In genomic region chr5:150936807-150937206, GRCm38 (mm10) we compare ENCODE assay signal across 25 mouse cellular contexts. TPM values are rescaled to one million over a fixed set of nuclear protein-coding genes. Genes with fewer than 3 reads are reported as not detected.
DNase-seq lines count a peak whose midpoint lies in the region; ATAC-seq and TF ChIP-seq lines count a peak whose summit lies in the region.
"Had no signal": no experiment of that assay in that cellular context is flagged by ENCODE, and none has a peak within 500 bp of the region (broad histone marks: within the 10 kb centered on the region; RNA-seq: fewer than 3 reads in every experiment).

No protein-coding gene starts in this region.

- TF ChIP-seq EP300 in stomach, postnatal 0 days (optimal IDR thresholded peaks at IDR 0.05) = no peak

- no peak for TF ChIP-seq CTCF in stomach, postnatal 0 days (IDR thresholded peaks at IDR 0.05; ENCODE audit: low read depth)

- H3K4me3 ChIP-seq in limb, embryonic 12.5 days (replicated peaks) = no peak overlapping the region
- no peak overlapping the region for H3K4me3 ChIP-seq in limb, embryonic 10.5 days
- no peak overlapping the region for H3K4me3 ChIP-seq in lung, embryonic 16.5 days (ENCODE audit: low read length)
- no peak overlapping the region for H3K4me3 ChIP-seq in stomach, embryonic 14.5 days (ENCODE audit: low read depth, low read length)
- H3K4me3 ChIP-seq in stomach, postnatal 0 days (ENCODE audit: low read depth, low read length) = no peak overlapping the region
- H3K4me3 ChIP-seq in stomach, embryonic 16.5 days (replicated peaks; ENCODE audit: low read length) = no peak overlapping the region
- H3K4me3 ChIP-seq: embryonic facial prominence, embryonic 12.5 days; erythroblast, embryonic 14.5 days; forebrain, embryonic 12.5 days; forebrain, embryonic 15.5 days; heart, adult 2 months; heart, embryonic 10.5 days; heart, embryonic 13.5 days had no signal

- H3K9me3 ChIP-seq in limb, embryonic 12.5 days = no peaks in the 10 kb centered on the region
- no peaks in the 10 kb centered on the region for H3K9me3 ChIP-seq in limb, embryonic 10.5 days (replicated peaks)
- no peaks in the 10 kb centered on the region for H3K9me3 ChIP-seq in lung, embryonic 16.5 days (ENCODE audit: control insufficient read depth, low read length)
- no peaks in the 10 kb centered on the region for H3K9me3 ChIP-seq in stomach, embryonic 14.5 days (ENCODE audit: control insufficient read depth, low read depth, low read length)
- no peaks in the 10 kb centered on the region for H3K9me3 ChIP-seq in stomach, postnatal 0 days (ENCODE audit: control insufficient read depth, low read length)
- no peaks in the 10 kb centered on the region for H3K9me3 ChIP-seq in stomach, embryonic 16.5 days (replicated peaks; ENCODE audit: control insufficient read depth, low read length)
- H3K9me3 ChIP-seq: embryonic facial prominence, embryonic 12.5 days; forebrain, embryonic 12.5 days; forebrain, embryonic 15.5 days; heart, embryonic 10.5 days; heart, embryonic 13.5 days had no signal

- H3K27me3 ChIP-seq in limb, embryonic 12.5 days = no peaks in the 10 kb centered on the region; the same call in 1 of the 2 replicates
- H3K27me3 ChIP-seq in limb, embryonic 10.5 days (ENCODE audit: low read depth, poor library complexity, severe bottlenecking) = no peaks in the 10 kb centered on the region
- no peaks in the 10 kb centered on the region; the same call in 1 of the 2 replicates for H3K27me3 ChIP-seq in lung, embryonic 16.5 days (ENCODE audit: control insufficient read depth, insufficient read depth, low read depth, low read length)
- no peaks in the 10 kb centered on the region for H3K27me3 ChIP-seq in stomach, embryonic 14.5 days (ENCODE audit: control insufficient read depth, insufficient read depth, low read length)
- no peaks in the 10 kb centered on the region for H3K27me3 ChIP-seq in stomach, postnatal 0 days (ENCODE audit: control insufficient read depth, insufficient read depth, low read length)
- no peaks in the 10 kb centered on the region for H3K27me3 ChIP-seq in stomach, embryonic 16.5 days (ENCODE audit: control insufficient read depth, insufficient read depth, low read length)
- H3K27me3 ChIP-seq: embryonic facial prominence, embryonic 12.5 days; forebrain, embryonic 12.5 days; forebrain, embryonic 15.5 days; heart, embryonic 13.5 days; Patski had no signal

- WGBS in limb, embryonic 12.5 days = 71% methylated on average over 4 of the region's 4 CpGs
- 83% methylated on average over 4 of the region's 4 CpGs for WGBS in limb, embryonic 10.5 days
- 23% methylated on average over 4 of the region's 4 CpGs for WGBS in lung, embryonic 16.5 days
- 33% methylated on average over 4 of the region's 4 CpGs for WGBS in stomach, embryonic 14.5 days
- WGBS in stomach, postnatal 0 days = 32% methylated on average over 4 of the region's 4 CpGs
- WGBS in stomach, embryonic 16.5 days = 28% methylated on average over 4 of the region's 4 CpGs

- H3K9ac ChIP-seq in limb, embryonic 12.5 days (replicated peaks) = no peak overlapping the region
- H3K9ac ChIP-seq in lung, embryonic 16.5 days (ENCODE audit: low read length) = no peak overlapping the region
- no peak overlapping the region for H3K9ac ChIP-seq in stomach, embryonic 14.5 days (replicated peaks; ENCODE audit: low read depth, low read length)
- no peak overlapping the region for H3K9ac ChIP-seq in stomach, postnatal 0 days (ENCODE audit: low read length)
- no peak overlapping the region for H3K9ac ChIP-seq in stomach, embryonic 16.5 days (ENCODE audit: low read length)
- H3K9ac ChIP-seq: embryonic facial prominence, embryonic 12.5 days; forebrain, embryonic 12.5 days; forebrain, embryonic 15.5 days; heart, embryonic 13.5 days; hindbrain, embryonic 14.5 days had no signal

- ATAC-seq in limb, embryonic 12.5 days (ENCODE audit: insufficient number of reproducible peaks, insufficient read depth, low FRiP score, low TSS enrichment, low read depth) = no peak
- peak; percentile 91 for ATAC-seq in lung, embryonic 16.5 days (ENCODE audit: low read depth)
- ATAC-seq in stomach, embryonic 14.5 days (ENCODE audit: insufficient number of reproducible peaks, insufficient read depth, low FRiP score, low read depth) = no peak
- no peak for ATAC-seq in stomach, postnatal 0 days (ENCODE audit: low FRiP score, low TSS enrichment)
- ATAC-seq in stomach, embryonic 16.5 days (ENCODE audit: insufficient read depth, low FRiP score) = no peak
- ATAC-seq: forebrain, embryonic 15.5 days; Patski had no signal

- no peak overlapping the region for H3K4me2 ChIP-seq in limb, embryonic 12.5 days
- peak overlapping the region; percentile 31 for H3K4me2 ChIP-seq in lung, embryonic 16.5 days (ENCODE audit: low read depth, low read length)
- H3K4me2 ChIP-seq in stomach, embryonic 14.5 days (replicated peaks; ENCODE audit: low read depth, low read length) = no peak overlapping the region
- no peak overlapping the region for H3K4me2 ChIP-seq in stomach, postnatal 0 days (replicated peaks; ENCODE audit: low read depth)
- H3K4me2 ChIP-seq in stomach, embryonic 16.5 days (ENCODE audit: low read depth, low read length) = peak overlapping the region; percentile 13; the same call in 1 of the 2 replicates
- H3K4me2 ChIP-seq: embryonic facial prominence, embryonic 12.5 days; forebrain, embryonic 12.5 days; forebrain, embryonic 15.5 days; heart, embryonic 13.5 days; hindbrain, embryonic 14.5 days had no signal

- H3K27ac ChIP-seq in limb, embryonic 12.5 days = 0 out of 2 replicates have a peak overlapping the region, but pooled peaks have one; percentile 37
- H3K27ac ChIP-seq in limb, embryonic 10.5 days = no peak overlapping the region
- peak overlapping the region; percentile 61 for H3K27ac ChIP-seq in lung, embryonic 16.5 days (ENCODE audit: low read length)
- peak overlapping the region; percentile 56; the same call in 1 of the 2 replicates for H3K27ac ChIP-seq in stomach, embryonic 14.5 days (ENCODE audit: low read length)
- no peak overlapping the region for H3K27ac ChIP-seq in stomach, postnatal 0 days (replicated peaks)
- peak overlapping the region; percentile 22; the same call in 1 of the 2 replicates for H3K27ac ChIP-seq in stomach, embryonic 16.5 days (ENCODE audit: low read length)
- H3K27ac ChIP-seq: embryonic facial prominence, embryonic 12.5 days; forebrain, embryonic 12.5 days; forebrain, embryonic 15.5 days; heart, adult 2 months; heart, embryonic 10.5 days; heart, embryonic 13.5 days; hindbrain, embryonic 14.5 days had no signal

- H3K36me3 ChIP-seq in limb, embryonic 12.5 days = no peaks in the 10 kb centered on the region
- H3K36me3 ChIP-seq in limb, embryonic 10.5 days = no peaks in the 10 kb centered on the region
- no peaks in the 10 kb centered on the region for H3K36me3 ChIP-seq in lung, embryonic 16.5 days (ENCODE audit: control insufficient read depth, insufficient read depth, low read length)
- no peaks in the 10 kb centered on the region for H3K36me3 ChIP-seq in stomach, embryonic 14.5 days (ENCODE audit: control insufficient read depth, insufficient read depth, low read length)
- no peaks in the 10 kb centered on the region for H3K36me3 ChIP-seq in stomach, postnatal 0 days (ENCODE audit: control insufficient read depth, insufficient read depth, low read length)
- H3K36me3 ChIP-seq in stomach, embryonic 16.5 days (ENCODE audit: control insufficient read depth, insufficient read depth, low read length) = no peaks in the 10 kb centered on the region
- H3K36me3 ChIP-seq: embryonic facial prominence, embryonic 12.5 days; forebrain, embryonic 12.5 days; forebrain, embryonic 15.5 days; G1E; heart, embryonic 10.5 days; heart, embryonic 13.5 days had no signal

- H3K4me1 ChIP-seq in limb, embryonic 12.5 days (replicated peaks) = peaks cover 15% of the 10 kb centered on the region
- H3K4me1 ChIP-seq in limb, embryonic 10.5 days = peaks cover 10% of the 10 kb centered on the region
- peaks cover 8% of the 10 kb centered on the region for H3K4me1 ChIP-seq in lung, embryonic 16.5 days (replicated peaks; ENCODE audit: control insufficient read depth, insufficient read depth, low read length)
- H3K4me1 ChIP-seq in stomach, embryonic 14.5 days (ENCODE audit: control insufficient read depth, insufficient read depth, low read length) = peaks cover 10% of the 10 kb centered on the region
- H3K4me1 ChIP-seq in stomach, postnatal 0 days (replicated peaks; ENCODE audit: control insufficient read depth, insufficient read depth) = no peaks in the 10 kb centered on the region
- no peaks in the 10 kb centered on the region; the same call in 1 of the 2 replicates for H3K4me1 ChIP-seq in stomach, embryonic 16.5 days (ENCODE audit: control insufficient read depth, insufficient read depth, low read length)
- H3K4me1 ChIP-seq: forebrain, embryonic 12.5 days; forebrain, embryonic 15.5 days; heart, embryonic 10.5 days; heart, embryonic 13.5 days had no signal

- no peak for DNase-seq in limb, embryonic 10.5 days (ENCODE audit: low spot score)
- no peak for DNase-seq in lung, adult 18-20 months
- no peak for DNase-seq in stomach, postnatal 0 days (ENCODE audit: low spot score)
- no peak for DNase-seq in frontal cortex, postnatal 10 days (ENCODE audit: low spot score in 2 of 2)
- DNase-seq: adrenal gland, postnatal 10 days; adrenal gland, postnatal 36 days; B cell, adult 2 months; gastrocnemius, postnatal 10 days; gastrocnemius, postnatal 36 days; heart, adult 2 months; heart, postnatal 14 days; heart, postnatal 4 days had no signal

RNA-seq across cellular contexts. Expression of gene Kl, which starts 15.6 kb away (rescaled TPM):
- polyA plus RNA-seq in limb, embryonic 12.5 days (2016; fragmentation: Nextera tagmentation; extraction: Ambion mirVana) = 0.12 and 0.21 TPM in 2 replicates
- 0.04 TPM in 1 of 2 replicates, not detected in the other for polyA plus RNA-seq in limb, embryonic 10.5 days (2016; fragmentation: Nextera tagmentation; extraction: Ambion mirVana)
- 0.09 and 0.25 TPM in 2 replicates for polyA plus RNA-seq in lung, embryonic 16.5 days (2015; fragmentation: Nextera tagmentation; extraction: Ambion mirVana)
- 0.13 TPM in 2 replicates for polyA plus RNA-seq in stomach, embryonic 14.5 days (2014; fragmentation: Nextera tagmentation; extraction: Ambion mirVana)
- 0.27 and 0.30 TPM in 2 replicates for polyA plus RNA-seq in stomach, postnatal 0 days (2015; fragmentation: Nextera tagmentation; extraction: Ambion mirVana)
- polyA plus RNA-seq in stomach, embryonic 16.5 days (2015; fragmentation: Nextera tagmentation; extraction: Ambion mirVana) = 0.13 and 0.24 TPM in 2 replicates
- polyA plus RNA-seq: erythroblast, embryonic 14.5 days; G1E had no signal

Comparison
In these comparisons a context has a peak if more than half of its experiments do, and no peak if none do; other contexts are left out.
1. H3K27ac ChIP-seq: peak in limb, embryonic 12.5 days (single experiment), lung, embryonic 16.5 days (single experiment), stomach, embryonic 14.5 days (single experiment) and stomach, embryonic 16.5 days (single experiment); none in limb, embryonic 10.5 days (single experiment) and stomach, postnatal 0 days (single experiment).
2. H3K4me2 ChIP-seq: peak in lung, embryonic 16.5 days (single experiment) and stomach, embryonic 16.5 days (single experiment); none in limb, embryonic 12.5 days (single experiment), stomach, embryonic 14.5 days (single experiment) and stomach, postnatal 0 days (single experiment).